Mouse (Mus musculus) G1E (cell line): ENCODE measurements around the gene Spty2d1.

ENCODE experiments used
- CTCF ChIP-seq: IDR thresholded peaks from 2 replicates; pipeline ENCODE4 v1.5.1; 2012; ENCODE audit warnings: low read depth, low read length, inconsistent platforms, mixed read lengths
- GATA1 ChIP-seq: IDR thresholded peaks from 2 replicates; pipeline ENCODE4 v1.6.1; 2012; ENCODE audit warnings: borderline replicate concordance, low read length, inconsistent platforms, mixed read lengths
- GATA2 ChIP-seq: IDR thresholded peaks from 2 replicates; pipeline ENCODE4 v1.6.1; 2012; ENCODE audit warnings: low read depth, low read length, inconsistent platforms, borderline replicate concordance

DNA sequence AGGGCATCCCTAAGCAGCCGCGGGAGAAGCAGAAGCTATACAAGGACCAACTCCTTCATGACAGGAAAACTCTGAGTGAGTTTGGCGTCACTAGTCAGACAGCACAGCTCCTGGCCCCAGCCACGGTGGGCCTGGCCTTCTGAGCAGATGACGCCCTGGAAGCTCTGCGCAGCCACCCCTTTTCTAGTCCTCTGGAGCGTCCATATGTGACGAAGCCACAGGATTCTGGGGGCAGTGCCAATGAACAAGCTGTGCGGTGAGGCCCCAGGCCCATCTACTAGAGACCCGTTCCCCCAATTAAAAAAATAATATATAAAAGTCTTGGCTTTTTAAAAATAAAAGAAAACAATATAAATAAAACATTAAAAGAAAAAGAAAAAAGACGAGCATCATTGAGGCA lies 32.8 kb downstream of the Spty2d1 start:
- TF ChIP-seq GATA1, result no peak
- no peak for TF ChIP-seq CTCF
- no peak for TF ChIP-seq GATA2
